Mouse (Mus musculus) CD8-positive naive resting alpha-beta T cell, adult 2 months (primary cell): ENCODE measurements around the gene Kdm8.

ENCODE experiments used
- DNase-seq, 2 experiments: peaks; one replicate each; pipeline ENCODE4 v3.0.0; 2022; ENCODE audit warnings: low read depth in 2 of 2, low spot score in 2 of 2

Kdm8 gene

GRCm38 (mm10) chr7:125453671-125454070 lies 9.2 kb downstream of the Kdm8 start:
- DNase-seq = no peak

- no peak for DNase-seq
These were observed 17.7 kb downstream of the Kdm8 start for GRCm38 (mm10) chr7:125462200-125462599.

DNA sequence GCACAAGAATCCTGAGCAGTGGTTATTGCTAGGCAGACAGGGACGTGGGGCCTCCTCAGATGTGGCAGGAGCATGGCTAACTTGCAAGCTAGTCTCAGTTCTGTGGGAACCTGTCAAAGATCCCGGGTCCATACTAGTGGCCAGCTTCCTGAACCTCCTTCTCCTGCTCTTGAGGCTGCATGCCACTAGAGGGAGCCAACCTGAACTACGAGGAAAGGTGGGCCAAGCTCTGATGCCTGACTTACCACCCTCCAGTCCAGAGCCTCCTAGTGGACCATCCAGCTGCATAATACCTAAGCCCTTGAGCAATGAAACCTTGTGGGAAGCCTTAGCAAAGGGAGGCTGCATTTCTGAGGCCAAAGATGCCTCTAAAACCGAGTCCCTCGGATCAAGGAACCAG lies 25.5 kb downstream of the Kdm8 start:
- peak; percentile 59 to 67 for DNase-seq

DNA sequence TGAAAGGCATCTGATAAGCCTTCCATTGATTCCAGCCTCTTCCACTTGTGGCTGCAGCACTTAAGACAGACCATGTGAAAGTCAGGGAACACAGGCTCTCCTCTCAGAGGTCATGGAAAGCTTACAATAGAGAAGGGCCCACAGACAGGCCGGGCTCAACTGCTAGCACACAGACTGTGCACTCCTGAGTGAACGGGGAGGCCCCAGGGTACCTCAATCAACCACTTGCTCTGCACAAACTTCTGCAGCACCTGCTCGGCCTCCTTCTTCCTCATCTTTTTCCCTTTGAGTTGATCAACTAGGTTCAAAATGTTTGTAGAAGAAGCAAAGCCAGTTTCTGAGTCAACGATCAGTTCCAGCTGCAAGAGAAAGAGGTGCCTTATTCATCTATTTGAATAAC lies 26.4 kb downstream of the Kdm8 start:
- no peak for DNase-seq

DNA sequence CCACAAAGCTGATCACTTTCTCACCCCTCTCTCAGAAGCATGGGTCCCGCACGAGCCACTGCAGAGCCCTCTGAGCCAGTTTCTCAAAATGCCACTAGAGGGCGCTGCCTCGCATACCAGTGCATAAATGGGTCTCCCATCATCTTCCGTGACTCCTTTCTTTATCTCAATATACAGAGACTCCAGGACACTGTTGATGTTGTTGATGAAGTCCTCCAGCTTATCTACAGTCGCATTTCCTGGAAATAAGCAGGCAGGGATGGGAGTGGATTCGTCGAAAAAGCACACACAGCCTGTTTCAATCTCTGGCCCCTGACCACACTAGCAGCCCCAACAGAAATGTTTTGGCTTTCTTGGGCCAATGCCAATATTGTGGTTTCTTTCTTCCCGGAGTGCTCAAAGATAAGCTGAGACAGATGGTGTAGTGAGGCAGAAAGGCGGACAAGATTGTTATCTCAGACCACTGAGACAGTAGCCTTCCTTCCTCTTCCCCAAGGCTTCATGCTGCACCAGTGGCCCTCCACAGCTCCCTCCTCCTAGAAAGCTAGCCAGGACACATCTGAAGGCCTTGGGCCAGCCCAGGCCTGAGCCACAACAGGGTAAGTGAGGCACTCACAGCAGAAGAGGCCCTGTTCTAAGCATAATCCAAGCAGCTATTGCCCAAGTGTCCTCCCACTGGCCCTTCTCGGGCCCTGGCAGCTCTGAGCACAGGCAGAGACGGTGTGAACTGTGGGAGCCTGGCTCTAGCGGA lies 27.7 kb downstream of the Kdm8 start:
- peak; percentile 75 to 79 for DNase-seq

- DNase-seq = no peak
These were observed 30.1 kb downstream of the Kdm8 start for GRCm38 (mm10) chr7:125474535-125474934.

DNA sequence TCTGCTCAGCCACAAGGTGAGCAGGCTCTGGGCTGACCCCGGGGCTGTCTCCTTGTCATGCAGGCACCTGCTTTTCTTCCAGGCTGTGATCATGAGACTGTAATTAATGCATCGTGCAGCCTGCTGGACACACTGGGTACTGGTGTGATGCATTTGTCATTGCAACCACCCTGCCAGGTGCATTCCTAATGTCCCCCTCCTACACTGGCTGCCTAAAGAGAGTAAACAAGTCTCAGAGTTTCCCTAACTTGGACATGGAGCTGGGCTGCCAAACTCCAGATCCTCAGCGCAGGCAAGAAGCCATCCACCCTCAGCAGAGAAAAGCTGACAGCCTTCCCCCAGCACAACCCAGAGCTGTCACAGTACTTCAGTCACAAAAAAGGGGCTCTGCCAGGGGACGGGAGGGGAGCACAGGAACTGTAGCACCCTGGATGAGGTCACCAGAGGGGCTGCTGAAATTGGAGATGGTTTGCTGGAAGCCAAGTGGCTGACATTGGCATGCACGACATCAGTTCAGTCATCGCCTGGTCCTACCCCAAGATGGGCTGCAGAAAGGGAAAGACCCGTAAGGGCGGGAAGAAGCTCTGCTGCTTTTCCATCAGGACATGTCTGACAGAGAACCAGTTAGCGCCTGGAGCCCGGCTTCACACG lies 31.2 kb downstream of the Kdm8 start:
- no peak for DNase-seq

GRCm38 (mm10) chr7:125478391-125478984 lies 34.0 kb downstream of the Kdm8 start:
- no peak for DNase-seq

DNA sequence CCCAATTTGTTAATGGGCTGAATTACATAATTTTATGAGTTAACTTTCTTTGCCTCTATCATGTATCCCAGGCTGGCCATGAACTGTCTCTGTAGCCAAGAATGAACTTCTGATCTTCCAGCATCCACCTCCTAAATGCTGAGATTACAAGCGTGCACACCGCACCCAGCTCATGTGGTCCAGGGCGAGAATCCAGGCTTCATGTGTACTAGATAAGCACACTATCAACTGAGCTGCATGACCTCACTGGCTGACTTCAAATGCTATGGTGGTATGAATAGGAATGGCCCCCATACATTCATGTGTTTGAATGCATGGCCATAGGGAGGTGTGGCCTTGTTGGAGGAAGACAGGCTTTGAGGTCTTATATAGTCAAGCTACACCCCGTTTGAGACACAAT lies 36.0 kb downstream of the Kdm8 start:
- DNase-seq = no peak

DNA sequence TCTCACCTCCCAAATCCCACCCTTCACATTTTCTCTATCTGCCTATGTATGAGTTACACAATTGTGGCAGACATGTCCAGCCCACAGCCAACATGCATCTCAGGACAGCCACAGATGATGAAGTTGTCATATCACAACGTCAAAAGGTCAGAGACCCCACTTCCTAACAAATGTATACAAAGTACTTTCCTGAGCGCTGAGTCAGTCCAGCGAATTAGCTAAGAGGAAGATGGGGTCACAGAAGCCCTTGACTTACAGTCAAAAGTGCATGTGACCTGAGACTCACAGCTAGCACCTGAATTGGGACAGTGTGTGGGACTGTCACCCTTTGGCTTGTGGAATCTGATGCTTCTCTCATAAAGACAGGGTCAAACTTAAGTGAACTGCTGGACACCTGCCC lies 37.9 kb downstream of the Kdm8 start:
- DNase-seq = no peak

GRCm38 (mm10) chr7:125482886-125483285 lies 38.4 kb downstream of the Kdm8 start:
- no peak for DNase-seq

DNA sequence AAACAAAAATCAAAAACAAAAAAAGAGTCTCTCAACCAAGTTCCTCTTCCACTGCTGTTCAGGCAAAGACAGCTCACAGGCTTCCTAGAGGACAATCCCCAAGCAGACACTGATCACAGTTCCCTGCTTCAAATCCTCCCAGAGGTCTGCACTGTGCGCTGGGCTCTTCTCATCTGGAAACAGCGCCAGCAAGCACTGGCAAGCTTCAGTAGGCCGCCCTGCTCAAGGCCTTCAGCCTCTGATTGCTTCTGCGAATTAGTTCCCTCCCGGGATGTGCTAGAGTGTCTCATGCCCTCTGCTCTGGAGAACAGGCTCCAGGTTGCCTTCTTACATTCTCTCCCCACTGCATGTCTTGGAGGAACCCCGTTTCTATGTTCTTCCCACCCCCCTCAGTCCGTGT lies 40.3 kb downstream of the Kdm8 start:
- DNase-seq = no peak

GRCm38 (mm10) chr7:125486121-125486630 lies 41.7 kb downstream of the Kdm8 start:
- no peak for DNase-seq

- DNase-seq = no peak
These were observed 42.6 kb downstream of the Kdm8 start for GRCm38 (mm10) chr7:125487126-125487525.

GRCm38 (mm10) chr7:125488706-125489105 lies 44.2 kb downstream of the Kdm8 start:
- peak; percentile 65 to 76 for DNase-seq

GRCm38 (mm10) chr7:125489636-125490035 lies 45.2 kb downstream of the Kdm8 start:
- no peak for DNase-seq

GRCm38 (mm10) chr7:125490947-125491735 lies 46.7 kb downstream of the Kdm8 start, which contains the start of gene Nsmce1:
Nsmce1 (minus strand) TSS chr7:125491596.
- DNase-seq = peak; percentile 95 to 96

GRCm38 (mm10) chr7:125491760-125492159 lies 47.3 kb downstream of the Kdm8 start:
- no peak for DNase-seq

DNA sequence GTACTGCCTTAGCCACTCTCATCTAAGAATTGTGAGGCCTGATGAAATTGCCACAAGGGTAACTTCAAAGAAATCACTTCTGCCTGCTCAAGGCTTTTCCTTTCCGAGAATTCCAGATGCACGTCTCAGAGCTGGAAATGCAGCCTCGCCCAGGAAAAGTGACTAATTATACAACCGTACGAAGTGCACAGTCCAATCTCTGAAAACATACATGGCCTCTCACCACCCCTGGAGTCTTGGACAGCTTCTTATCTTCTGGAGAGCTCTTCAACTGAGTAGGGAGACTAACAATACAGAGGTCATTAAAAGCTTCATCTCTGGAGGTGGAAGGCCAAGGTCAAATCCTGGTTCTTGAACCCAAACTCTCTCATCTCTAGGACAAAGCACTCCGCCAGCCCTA lies 48.1 kb downstream of the Kdm8 start:
- no peak for DNase-seq

- no peak for DNase-seq
These were observed 51.5 kb downstream of the Kdm8 start for GRCm38 (mm10) chr7:125495864-125496440.
